Mouse (Mus musculus) midbrain, embryonic 11.5 days (tissue): Measurements from ENCODE around the gene Ttll1. TPM values are rescaled to one million over a fixed set of nuclear protein-coding genes. Genes with fewer than 3 reads are reported as not detected.

Experiments used
- ATAC-seq: fragments of 200-750 bp; cut with Nextera tagmentation; 2 replicates; pipeline ENCODE4 v1.8.0; 2017; ENCODE audit warnings: moderate TSS enrichment, moderate library complexity; ENCODE audit not compliant: low FRiP score
- DNase-seq: peaks from one replicate; pipeline ENCODE4 v3.0.0; 2015; ENCODE audit warnings: low spot score; ENCODE audit errors: missing footprints
- H3K27ac ChIP-seq: fragments of 300-500 bp; sonication (generic); 2 replicates; pipeline ENCODE4 v1.5.1; 2014; ENCODE audit warnings: low read depth, low read length
- H3K27me3 ChIP-seq: fragments of 300-500 bp; sonication (generic); 2 replicates; pipeline ENCODE4 v1.6.1; 2014; ENCODE audit warnings: mild to moderate bottlenecking, low read length, moderate library complexity, mixed read lengths; ENCODE audit not compliant: control insufficient read depth, insufficient read depth
- H3K36me3 ChIP-seq: fragments of 300-500 bp; sonication (generic); 2 replicates; pipeline ENCODE4 v1.6.1; 2014; ENCODE audit warnings: mild to moderate bottlenecking, low read length, moderate library complexity, mixed read lengths; ENCODE audit not compliant: control insufficient read depth, insufficient read depth
- H3K4me1 ChIP-seq: fragments of 300-500 bp; sonication (generic); 2 replicates; pipeline ENCODE4 v1.6.1; 2014; ENCODE audit warnings: low read length; ENCODE audit not compliant: control insufficient read depth, insufficient read depth
- H3K4me2 ChIP-seq: fragments of 300-500 bp; sonication (generic); 2 replicates; pipeline ENCODE4 v1.6.1; 2014; ENCODE audit warnings: mild to moderate bottlenecking, moderate library complexity
- H3K4me3 ChIP-seq: fragments of 300-500 bp; sonication (generic); 2 replicates; pipeline ENCODE4 v1.5.1; 2014; ENCODE audit warnings: low read depth, low read length
- H3K9ac ChIP-seq: fragments of 300-500 bp; sonication (generic); 2 replicates; pipeline ENCODE4 v1.6.1; 2014; ENCODE audit warnings: low read length
- H3K9me3 ChIP-seq: fragments of 300-500 bp; sonication (generic); 2 replicates; pipeline ENCODE4 v1.6.1; 2016; ENCODE audit warnings: low read length; ENCODE audit not compliant: control insufficient read depth
- WGBS: fragments of 180-500 bp; shearing (Covaris S2); extraction: QIAGEN DNeasy Blood & Tissue Kit; methylation state at CpG from one replicate; pipeline ENCODE4 v1.1.7; 2014; 5-methylcytosine and 5-hydroxymethylcytosine counted together
- polyA plus RNA-seq: library from polyadenylated mRNA; unstranded; fragments of >200 nt; fragmentation: Nextera tagmentation; extraction: Ambion mirVana; gene quantifications from 2 replicates; pipeline ENCODE4 v1.2.1, GENCODE M21; 2014

Gene Ttll1
- polyA plus RNA-seq, 1 experiment from 2014 or later: 32.2 TPM

DNA sequence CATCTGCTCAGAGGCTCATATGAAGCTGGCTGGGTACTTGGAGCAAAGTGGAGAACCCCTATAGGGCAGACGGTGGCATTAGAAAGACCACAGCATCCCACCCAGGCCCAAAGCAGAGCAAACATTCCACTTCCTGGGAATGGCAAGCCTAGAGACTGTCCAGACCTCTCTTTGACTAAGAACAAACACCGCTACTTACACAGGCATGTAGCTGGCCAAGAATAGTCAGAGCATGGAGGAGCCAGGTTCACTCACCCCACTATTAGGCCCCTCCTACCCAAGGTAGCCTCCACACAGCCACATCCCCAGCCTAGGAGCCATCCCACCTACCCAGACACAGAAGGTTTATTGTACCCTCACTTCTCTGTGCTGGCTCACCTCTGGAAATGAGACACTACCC is 64.8 kb downstream of the Ttll1 start:
- WGBS: 80% methylated on average over 2 of the region's 2 CpGs

DNA sequence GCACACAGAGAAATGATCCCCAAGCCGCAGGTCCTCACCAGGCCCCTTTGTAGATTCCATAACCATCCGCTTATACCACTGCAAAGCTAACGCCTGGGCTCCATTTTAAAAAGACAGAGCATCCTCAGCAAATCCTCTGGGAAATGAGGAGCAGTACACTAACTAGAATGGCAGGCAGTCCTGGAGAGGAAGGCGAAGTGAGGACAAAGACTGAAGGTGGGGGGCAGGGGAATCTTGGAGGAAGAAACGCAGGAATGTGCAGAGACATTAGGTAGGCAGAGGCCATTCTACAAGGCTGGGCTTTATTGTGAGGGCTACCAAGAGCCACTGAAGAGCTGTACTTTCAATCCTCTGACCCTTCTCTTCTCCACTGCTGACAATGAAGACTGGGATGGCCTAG is 65.3 kb downstream of the Ttll1 start:
- H3K4me2 ChIP-seq: no peak overlapping the region
- 69% methylated on average over 5 of the region's 5 CpGs for WGBS
- no peaks in the 10 kb centered on the region for H3K9me3 ChIP-seq
- no peak for ATAC-seq
- H3K27me3 ChIP-seq: no peaks in the 10 kb centered on the region
- H3K27ac ChIP-seq: no peak overlapping the region
- H3K36me3 ChIP-seq: no peaks in the 10 kb centered on the region
- peak; percentile 37 for DNase-seq
- no peak overlapping the region for H3K4me3 ChIP-seq
- no peaks in the 10 kb centered on the region for H3K4me1 ChIP-seq
- H3K9ac ChIP-seq: no peak overlapping the region

More for the DNA sequence above, 64.8 kb downstream of the Ttll1 start:
- H3K9me3 ChIP-seq: no peaks in the 10 kb centered on the region
- no peaks in the 10 kb centered on the region for H3K4me1 ChIP-seq
- H3K27ac ChIP-seq: no peak overlapping the region
- no peak overlapping the region for H3K9ac ChIP-seq
- ATAC-seq: no peak
- no peak overlapping the region for H3K4me2 ChIP-seq
- H3K4me3 ChIP-seq: no peak overlapping the region
- DNase-seq: no peak
- H3K27me3 ChIP-seq: no peaks in the 10 kb centered on the region
- no peaks in the 10 kb centered on the region for H3K36me3 ChIP-seq

- Histone ChIP-seq H3K9ac (no peak overlapping the region), H3K27ac (no peak overlapping the region), H3K36me3 (no peaks in the 10 kb centered on the region), H3K4me3 (no peak overlapping the region), H3K9me3 (no peaks in the 10 kb centered on the region), H3K4me1 (no peaks in the 10 kb centered on the region), H3K27me3 (no peaks in the 10 kb centered on the region), H3K4me2 (no peak overlapping the region)
- no peak for DNase-seq
- no peak for ATAC-seq
- 73% methylated on average over 6 of the region's 6 CpGs for WGBS
Observed at GRCm38 (mm10) chr15:83444425-83444824, 66.3 kb downstream of the Ttll1 start.

GRCm38 (mm10) chr15:83442495-83443037 is 68.1 kb downstream of the Ttll1 start:
- Histone ChIP-seq H3K27me3 (no peaks in the 10 kb centered on the region), H3K4me3 (no peak overlapping the region), H3K9ac (no peak overlapping the region), H3K27ac (no peak overlapping the region), H3K36me3 (no peaks in the 10 kb centered on the region), H3K4me1 (no peaks in the 10 kb centered on the region), H3K4me2 (no peak overlapping the region), H3K9me3 (no peaks in the 10 kb centered on the region)
- ATAC-seq: no peak
- DNase-seq: no peak
- WGBS: 98% methylated on average over 4 of the region's 4 CpGs

- Histone ChIP-seq H3K4me1 (no peaks in the 10 kb centered on the region), H3K9me3 (no peaks in the 10 kb centered on the region), H3K27me3 (no peaks in the 10 kb centered on the region), H3K4me2 (no peak overlapping the region), H3K27ac (no peak overlapping the region), H3K36me3 (no peaks in the 10 kb centered on the region), H3K4me3 (no peak overlapping the region), H3K9ac (no peak overlapping the region)
- DNase-seq (peak; percentile 33), ATAC-seq (no peak)
- 78% methylated on average over 5 of the region's 5 CpGs for WGBS
Observed at GRCm38 (mm10) chr15:83440726-83441125, 70.0 kb downstream of the Ttll1 start.

- Histone ChIP-seq H3K9ac (no peak overlapping the region), H3K27me3 (no peaks in the 10 kb centered on the region), H3K4me2 (no peak overlapping the region), H3K9me3 (no peaks in the 10 kb centered on the region), H3K27ac (no peak overlapping the region), H3K36me3 (no peaks in the 10 kb centered on the region), H3K4me3 (no peak overlapping the region), H3K4me1 (no peaks in the 10 kb centered on the region)
- 83% methylated on average over 9 of the region's 9 CpGs for WGBS
- DNase-seq (peak; percentile 67), ATAC-seq (no peak)
Observed at GRCm38 (mm10) chr15:83436541-83436940, 74.2 kb downstream of the Ttll1 start.

GRCm38 (mm10) chr15:83435324-83436090 is 75.2 kb downstream of the Ttll1 start:
- no peaks in the 10 kb centered on the region for H3K9me3 ChIP-seq
- H3K27me3 ChIP-seq: no peaks in the 10 kb centered on the region
- no peak for ATAC-seq
- no peak overlapping the region for H3K9ac ChIP-seq
- no peak overlapping the region for H3K27ac ChIP-seq
- DNase-seq: peak; percentile 64
- no peaks in the 10 kb centered on the region for H3K4me1 ChIP-seq
- H3K4me3 ChIP-seq: no peak overlapping the region
- WGBS: 80% methylated on average over 8 of the region's 8 CpGs
- no peaks in the 10 kb centered on the region for H3K36me3 ChIP-seq
- H3K4me2 ChIP-seq: no peak overlapping the region

DNA sequence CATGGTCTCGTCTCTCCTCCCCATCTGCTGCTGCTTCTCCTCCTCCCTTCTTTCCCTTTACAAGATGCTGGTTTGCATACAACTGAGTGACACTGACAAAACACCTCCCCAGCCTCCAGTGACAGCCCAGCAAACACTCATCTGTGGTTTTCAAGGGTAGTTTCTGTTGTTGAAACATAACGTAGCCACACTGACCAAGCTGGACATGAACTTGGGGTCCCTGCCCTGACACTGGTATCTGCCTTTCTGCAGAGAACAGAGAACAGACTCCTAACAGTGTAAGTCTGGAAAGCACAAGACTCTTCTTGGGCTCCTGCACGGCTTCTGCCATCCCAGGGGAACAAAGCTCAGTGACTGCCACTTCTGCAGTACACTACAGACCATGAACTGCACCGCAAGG is 76.0 kb downstream of the Ttll1 start:
- no peak for ATAC-seq
- H3K27ac ChIP-seq: no peak overlapping the region
- WGBS: 84% methylated on average over 4 of the region's 4 CpGs

More for the DNA sequence above, 76.0 kb downstream of the Ttll1 start:
- Histone ChIP-seq H3K9ac (no peak overlapping the region), H3K4me1 (no peaks in the 10 kb centered on the region), H3K4me3 (no peak overlapping the region), H3K27me3 (no peaks in the 10 kb centered on the region), H3K4me2 (no peak overlapping the region), H3K36me3 (no peaks in the 10 kb centered on the region), H3K9me3 (no peaks in the 10 kb centered on the region)
- peak; percentile 28 for DNase-seq
